In the genomic region with DNA sequence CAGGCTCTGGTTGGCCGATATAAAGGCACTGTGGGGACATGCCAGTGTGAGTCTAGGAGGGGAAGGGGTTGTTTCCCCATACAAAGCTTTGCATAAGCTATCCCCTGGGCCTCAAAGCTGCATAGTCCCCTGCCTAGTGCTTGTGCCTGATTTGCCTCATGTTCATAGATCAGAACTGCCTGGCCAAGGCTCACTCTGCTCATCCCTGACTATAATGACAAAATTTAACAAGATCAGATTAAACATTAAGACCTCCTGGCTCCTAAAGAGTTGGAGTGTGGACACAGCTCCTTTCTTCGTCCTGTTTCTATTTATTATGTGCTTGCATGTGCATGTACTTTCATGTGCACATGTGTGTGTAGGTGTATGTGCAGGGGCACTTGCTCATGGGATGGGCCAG, we compare ENCODE assay signal across 23 mouse cellular contexts. TPM values are rescaled to one million over a fixed set of nuclear protein-coding genes. Genes with fewer than 3 reads are reported as not detected.
"Had no signal": no experiment of that assay in that cellular context is flagged by ENCODE, and none has a peak within 500 bp of the region (broad histone marks: within the 10 kb centered on the region; RNA-seq: fewer than 3 reads in every experiment).

No protein-coding gene starts in this region.

- ATAC-seq: lung, postnatal 0 days; midbrain, embryonic 13.5 days; midbrain, embryonic 15.5 days had no signal

- H3K9ac ChIP-seq: lung, embryonic 15.5 days; midbrain, embryonic 13.5 days; midbrain, embryonic 15.5 days; neural tube, embryonic 12.5 days; stomach, embryonic 15.5 days had no signal

- H3K27me3 ChIP-seq: lung, embryonic 15.5 days; midbrain, embryonic 13.5 days; midbrain, embryonic 15.5 days; neural tube, embryonic 12.5 days; stomach, embryonic 15.5 days had no signal

- H3K27ac ChIP-seq: lung, embryonic 15.5 days; macrophage; midbrain, embryonic 13.5 days; midbrain, embryonic 15.5 days; neural tube, embryonic 12.5 days; stomach, embryonic 15.5 days; stomach, postnatal 0 days had no signal

- DNase-seq: lung, adult 2 months; lung, postnatal 14 days; lung, postnatal 36 days; right cerebral cortex, postnatal 14 days; thymus, adult 2 months; thymus, postnatal 25 days; thymus, postnatal 4 days had no signal

- H3K4me2 ChIP-seq: lung, embryonic 15.5 days; midbrain, embryonic 11.5 days; midbrain, embryonic 13.5 days; midbrain, embryonic 15.5 days; neural tube, embryonic 12.5 days; stomach, embryonic 15.5 days had no signal

- H3K4me1 ChIP-seq: lung, embryonic 15.5 days; megakaryocyte, embryonic 14.5 days; midbrain, embryonic 13.5 days; midbrain, embryonic 15.5 days; neural tube, embryonic 12.5 days; stomach, embryonic 15.5 days had no signal

- H3K9me3 ChIP-seq: lung, embryonic 15.5 days; megakaryocyte, embryonic 14.5 days; midbrain, embryonic 13.5 days; midbrain, embryonic 15.5 days; neural tube, embryonic 12.5 days; stomach, embryonic 15.5 days had no signal

- H3K4me3 ChIP-seq: lung, embryonic 15.5 days; megakaryocyte, embryonic 14.5 days; midbrain, embryonic 13.5 days; midbrain, embryonic 15.5 days; neural tube, embryonic 12.5 days; stomach, embryonic 15.5 days had no signal

- H3K36me3 ChIP-seq: lung, embryonic 15.5 days; midbrain, embryonic 13.5 days; midbrain, embryonic 15.5 days; neural tube, embryonic 12.5 days; stomach, embryonic 15.5 days had no signal

RNA-seq across cellular contexts. Expression of a gene that starts 39.3 kb away (rescaled TPM):
- total RNA-seq: megakaryocyte progenitor cell, adult 5-6 weeks; monocyte, adult 5-6 weeks; neutrophil, adult 5-6 weeks had no signal
- polyA plus RNA-seq: lung, adult 2 months; lung, embryonic 15.5 days; lung, postnatal 0 days; macrophage; spleen, adult 2 months; stomach, embryonic 15.5 days; stomach, postnatal 0 days; testis, adult 2 months; thymus, adult 2 months; urinary bladder, adult 2 months had no signal
